Mouse (Mus musculus): ENCODE data around the gene Srrm3. TPM values are rescaled to one million over a fixed set of nuclear protein-coding genes. Genes with fewer than 3 reads are reported as not detected.

Srrm3 gene
- polyA plus RNA-seq, 1 experiment from 2014 or later, result 59.8 TPM

DNA sequence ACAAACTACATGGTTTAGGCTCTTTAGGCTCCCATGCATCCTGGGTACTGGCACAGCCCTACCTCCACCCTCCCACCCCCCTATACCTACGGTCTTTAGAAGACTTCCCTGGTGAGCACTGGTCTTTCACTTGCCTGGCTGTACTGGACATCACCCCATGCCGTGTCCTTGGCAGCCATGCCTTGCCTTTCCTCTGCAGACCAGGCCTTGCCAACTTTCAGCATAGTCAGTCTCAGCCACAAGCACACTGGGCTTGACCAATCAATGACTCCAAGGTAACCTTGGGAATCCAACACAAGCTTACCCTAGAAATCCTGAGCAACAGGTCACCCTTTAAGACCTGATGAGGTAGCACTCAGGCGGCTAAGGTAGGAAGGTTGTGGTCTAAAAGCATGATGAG is 109.9 kb downstream of the Srrm3 start:
- Histone ChIP-seq H3K4me2 (ENCODE audit: low read length) (no peak overlapping the region), H3K27ac (replicated peaks; ENCODE audit: low read depth, low read length) (no peak overlapping the region), H3K36me3 (ENCODE audit: control insufficient read depth, insufficient read depth, low read length) (peaks cover 79% of the 10 kb centered on the region), H3K27me3 (ENCODE audit: control insufficient read depth, insufficient read depth, low read length) (no peaks in the 10 kb centered on the region), H3K4me1 (ENCODE audit: control insufficient read depth, insufficient read depth, low read length) (0 out of 2 replicates have a peak, but pooled peaks cover 5% of the 10 kb centered on the region), H3K4me3 (replicated peaks; ENCODE audit: low read depth, low read length) (no peak overlapping the region), H3K9ac (replicated peaks; ENCODE audit: low read length) (no peak overlapping the region), H3K9me3 (ENCODE audit: control insufficient read depth, low read length) (no peaks in the 10 kb centered on the region)
- 96% methylated on average over 3 of the region's 3 CpGs for WGBS
- no peak for DNase-seq
- ATAC-seq (ENCODE audit: low FRiP score, low TSS enrichment), result no peak

GRCm38 (mm10) chr5:135917327-135918058 is 110.8 kb downstream of the Srrm3 start:
- Histone ChIP-seq H3K4me1 (ENCODE audit: control insufficient read depth, insufficient read depth, low read length) (0 out of 2 replicates have a peak, but pooled peaks cover 5% of the 10 kb centered on the region), H3K27me3 (ENCODE audit: control insufficient read depth, insufficient read depth, low read length) (no peaks in the 10 kb centered on the region), H3K27ac (replicated peaks; ENCODE audit: low read depth, low read length) (no peak overlapping the region), H3K4me3 (replicated peaks; ENCODE audit: low read depth, low read length) (no peak overlapping the region), H3K9ac (replicated peaks; ENCODE audit: low read length) (no peak overlapping the region), H3K9me3 (ENCODE audit: control insufficient read depth, low read length) (no peaks in the 10 kb centered on the region), H3K4me2 (ENCODE audit: low read length) (no peak overlapping the region), H3K36me3 (ENCODE audit: control insufficient read depth, insufficient read depth, low read length) (peaks cover 82% of the 10 kb centered on the region)
- ATAC-seq (ENCODE audit: low FRiP score, low TSS enrichment) (no peak), DNase-seq (no peak)
- WGBS, result 92% methylated on average over 8 of the region's 8 CpGs

GRCm38 (mm10) chr5:135918059-135918437 is 111.4 kb downstream of the Srrm3 start:
- DNase-seq (no peak), ATAC-seq (ENCODE audit: low FRiP score, low TSS enrichment) (no peak)
- 95% methylated on average over 5 of the region's 5 CpGs for WGBS
- no peaks in the 10 kb centered on the region for H3K27me3 ChIP-seq (ENCODE audit: control insufficient read depth, insufficient read depth, low read length)
- H3K36me3 ChIP-seq (ENCODE audit: control insufficient read depth, insufficient read depth, low read length), result peaks cover 87% of the 10 kb centered on the region
- no peak overlapping the region for H3K9ac ChIP-seq (replicated peaks; ENCODE audit: low read length)
- no peak overlapping the region for H3K4me2 ChIP-seq (ENCODE audit: low read length)
- no peak overlapping the region for H3K4me3 ChIP-seq (replicated peaks; ENCODE audit: low read depth, low read length)
- H3K9me3 ChIP-seq (ENCODE audit: control insufficient read depth, low read length), result no peaks in the 10 kb centered on the region
- H3K27ac ChIP-seq (replicated peaks; ENCODE audit: low read depth, low read length), result no peak overlapping the region
- 0 out of 2 replicates have a peak, but pooled peaks cover 5% of the 10 kb centered on the region for H3K4me1 ChIP-seq (ENCODE audit: control insufficient read depth, insufficient read depth, low read length)

GRCm38 (mm10) chr5:135918593-135918992 is 111.9 kb downstream of the Srrm3 start:
- no peak for DNase-seq
- Histone ChIP-seq H3K36me3 (ENCODE audit: control insufficient read depth, insufficient read depth, low read length) (peaks cover 87% of the 10 kb centered on the region), H3K9ac (replicated peaks; ENCODE audit: low read length) (no peak overlapping the region), H3K4me1 (ENCODE audit: control insufficient read depth, insufficient read depth, low read length) (0 out of 2 replicates have a peak, but pooled peaks cover 5% of the 10 kb centered on the region), H3K4me3 (replicated peaks; ENCODE audit: low read depth, low read length) (no peak overlapping the region), H3K9me3 (ENCODE audit: control insufficient read depth, low read length) (no peaks in the 10 kb centered on the region), H3K27me3 (ENCODE audit: control insufficient read depth, insufficient read depth, low read length) (no peaks in the 10 kb centered on the region), H3K27ac (replicated peaks; ENCODE audit: low read depth, low read length) (no peak overlapping the region), H3K4me2 (ENCODE audit: low read length) (no peak overlapping the region)
- ATAC-seq (ENCODE audit: low FRiP score, low TSS enrichment), result no peak
- WGBS, result 95% methylated on average over 5 of the region's 5 CpGs

DNA sequence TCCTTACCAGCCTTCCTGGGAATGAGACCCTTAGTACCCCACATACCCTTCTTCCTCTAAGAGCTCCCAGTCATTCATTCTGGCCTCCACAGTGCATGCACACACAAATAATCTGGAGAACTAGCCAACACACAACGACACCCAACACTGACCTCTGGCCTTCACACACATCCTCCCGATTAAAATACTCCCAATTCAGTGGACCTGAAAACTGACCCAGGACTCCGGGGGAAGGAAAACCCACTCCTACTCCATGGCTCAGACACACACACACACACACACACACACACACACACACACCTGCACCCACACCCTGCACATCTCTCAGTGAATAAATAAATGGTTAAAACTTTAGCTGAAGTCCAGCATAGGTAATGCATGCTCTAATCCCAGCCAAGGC is 113.2 kb downstream of the Srrm3 start:
- peaks cover 88% of the 10 kb centered on the region for H3K36me3 ChIP-seq (ENCODE audit: control insufficient read depth, insufficient read depth, low read length)
- no peaks in the 10 kb centered on the region for H3K9me3 ChIP-seq (ENCODE audit: control insufficient read depth, low read length)
- no peak overlapping the region for H3K4me2 ChIP-seq (ENCODE audit: low read length)
- H3K27me3 ChIP-seq (ENCODE audit: control insufficient read depth, insufficient read depth, low read length), result no peaks in the 10 kb centered on the region
- no peak overlapping the region for H3K4me3 ChIP-seq (replicated peaks; ENCODE audit: low read depth, low read length)
- 96% methylated on average over 3 of the region's 3 CpGs for WGBS
- 0 out of 2 replicates have a peak, but pooled peaks cover 9% of the 10 kb centered on the region for H3K4me1 ChIP-seq (ENCODE audit: control insufficient read depth, insufficient read depth, low read length)
- H3K27ac ChIP-seq (replicated peaks; ENCODE audit: low read depth, low read length), result no peak overlapping the region
- ATAC-seq (ENCODE audit: low FRiP score, low TSS enrichment), result no peak
- no peak for DNase-seq
- no peak overlapping the region for H3K9ac ChIP-seq (replicated peaks; ENCODE audit: low read length)

DNA sequence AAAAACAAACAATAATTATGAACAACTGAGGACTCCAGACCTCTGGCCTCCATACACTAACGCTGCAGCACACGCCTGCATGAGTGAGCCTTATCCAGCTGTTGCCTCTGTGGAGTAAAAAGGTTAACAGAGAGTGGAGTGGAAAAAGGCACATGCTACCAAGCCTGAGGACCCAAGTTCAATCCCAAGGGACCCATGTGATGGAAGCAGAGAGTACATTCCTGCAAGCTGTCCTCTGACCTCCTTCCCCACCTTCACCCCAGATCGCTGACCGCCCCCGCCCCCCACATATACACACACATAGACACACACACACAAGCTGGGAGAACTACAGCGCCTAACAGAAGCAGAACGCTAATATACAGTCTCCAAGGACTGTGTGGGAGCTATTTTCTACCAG is 117.2 kb downstream of the Srrm3 start:
- ATAC-seq (ENCODE audit: low FRiP score, low TSS enrichment), result no peak
- H3K4me1 ChIP-seq (ENCODE audit: control insufficient read depth, insufficient read depth, low read length), result peaks cover 12% of the 10 kb centered on the region; the same call in 1 of the 2 replicates

More for the DNA sequence above, 117.2 kb downstream of the Srrm3 start:
- Histone ChIP-seq H3K4me2 (ENCODE audit: low read length) (no peak overlapping the region), H3K4me3 (replicated peaks; ENCODE audit: low read depth, low read length) (no peak overlapping the region), H3K9me3 (ENCODE audit: control insufficient read depth, low read length) (no peaks in the 10 kb centered on the region), H3K36me3 (ENCODE audit: control insufficient read depth, insufficient read depth, low read length) (peaks cover 84% of the 10 kb centered on the region), H3K27me3 (ENCODE audit: control insufficient read depth, insufficient read depth, low read length) (no peaks in the 10 kb centered on the region), H3K27ac (replicated peaks; ENCODE audit: low read depth, low read length) (no peak overlapping the region), H3K9ac (replicated peaks; ENCODE audit: low read length) (no peak overlapping the region)
- 96% methylated on average over 7 of the region's 7 CpGs for WGBS
- DNase-seq, result no peak

Small RNA genes lying within 50 kb of the gene (microRNA-seq; reads per million reads assigned to microRNA genes)
- gene Gm23268, result not detected

Other genes with a start within 250 kb of the Srrm3 start
- not detected in 2 replicates for gene Ccl26, start 243.3 kb upstream of the Srrm3 start, polyA plus RNA-seq (2014; fragmentation: Nextera tagmentation; extraction: Ambion mirVana)
- gene Ccl24, start 233.8 kb upstream of the Srrm3 start, polyA plus RNA-seq (2014; fragmentation: Nextera tagmentation; extraction: Ambion mirVana), result 4.1 TPM in 1 of 2 replicates, not detected in the other
- 94.0 and 99.5 TPM in 2 replicates for gene Rhbdd2, start 174.3 kb upstream of the Srrm3 start, polyA plus RNA-seq (2014; fragmentation: Nextera tagmentation; extraction: Ambion mirVana)
- gene Por, start 136.9 kb upstream of the Srrm3 start, polyA plus RNA-seq (2014; fragmentation: Nextera tagmentation; extraction: Ambion mirVana), result 96.8 and 106 TPM in 2 replicates
- 76.8 and 79.8 TPM in 2 replicates for gene Tmem120a, start 62.4 kb upstream of the Srrm3 start, polyA plus RNA-seq (2014; fragmentation: Nextera tagmentation; extraction: Ambion mirVana)
- 0.23 and 0.63 TPM in 2 replicates for gene Styxl1, start 28.5 kb upstream of the Srrm3 start, polyA plus RNA-seq (2014; fragmentation: Nextera tagmentation; extraction: Ambion mirVana)
- gene Mdh2, start 28.4 kb upstream of the Srrm3 start, polyA plus RNA-seq (2014; fragmentation: Nextera tagmentation; extraction: Ambion mirVana), result 573 and 587 TPM in 2 replicates
- 5.5 and 6.4 TPM in 2 replicates for gene Hspb1, start 81.0 kb downstream of the Srrm3 start, polyA plus RNA-seq (2014; fragmentation: Nextera tagmentation; extraction: Ambion mirVana)
- gene Ywhag, start 127.7 kb downstream of the Srrm3 start, polyA plus RNA-seq (2014; fragmentation: Nextera tagmentation; extraction: Ambion mirVana), result 420 and 582 TPM in 2 replicates
- 1.4 and 1.9 TPM in 2 replicates for gene Ssc4d, start 167.6 kb downstream of the Srrm3 start, polyA plus RNA-seq (2014; fragmentation: Nextera tagmentation; extraction: Ambion mirVana)
- gene Zp3, start 173.2 kb downstream of the Srrm3 start, polyA plus RNA-seq (2014; fragmentation: Nextera tagmentation; extraction: Ambion mirVana), result 0.16 TPM in 1 of 2 replicates, not detected in the other
- gene Dtx2, start 187.9 kb downstream of the Srrm3 start, polyA plus RNA-seq (2014; fragmentation: Nextera tagmentation; extraction: Ambion mirVana), result 23.0 and 24.0 TPM in 2 replicates
- gene Upk3b, start 231.6 kb downstream of the Srrm3 start, polyA plus RNA-seq (2014; fragmentation: Nextera tagmentation; extraction: Ambion mirVana), result not detected in 2 replicates
- not detected in 2 replicates for gene Upk3bl, start 247.6 kb downstream of the Srrm3 start, polyA plus RNA-seq (2014; fragmentation: Nextera tagmentation; extraction: Ambion mirVana)